Mouse (Mus musculus): Measurements from ENCODE around the gene Psmd12.

Psmd12 gene

GRCm38 (mm10) chr11:107511954-107512353, 32.7 kb downstream of the Psmd12 start:
- DNase-seq: peak; percentile 68 to 87

- peak; percentile 10 to 44 for DNase-seq
Observed at GRCm38 (mm10) chr11:107513047-107513446, 33.8 kb downstream of the Psmd12 start.

- DNase-seq: no peak
Observed at GRCm38 (mm10) chr11:107516387-107516786, 37.1 kb downstream of the Psmd12 start.

- no peak for DNase-seq
Observed at GRCm38 (mm10) chr11:107518645-107519429, 39.6 kb downstream of the Psmd12 start.

- no peak for DNase-seq
Observed at GRCm38 (mm10) chr11:107521153-107521552, 41.9 kb downstream of the Psmd12 start.

- no peak for DNase-seq
Observed at GRCm38 (mm10) chr11:107524966-107525365, 45.7 kb downstream of the Psmd12 start.

GRCm38 (mm10) chr11:107527632-107528031, 48.3 kb downstream of the Psmd12 start:
- DNase-seq: no peak

GRCm38 (mm10) chr11:107529320-107529719, 50.0 kb downstream of the Psmd12 start:
- peak; percentile 60 to 65 for DNase-seq

GRCm38 (mm10) chr11:107531445-107531844, 52.2 kb downstream of the Psmd12 start:
- no peak for DNase-seq

GRCm38 (mm10) chr11:107532271-107532670, 53.0 kb downstream of the Psmd12 start:
- no peak for DNase-seq

GRCm38 (mm10) chr11:107538994-107539393, 59.7 kb downstream of the Psmd12 start:
- no peak for DNase-seq

GRCm38 (mm10) chr11:107540339-107540738, 61.1 kb downstream of the Psmd12 start:
- no peak for DNase-seq

- DNase-seq: peak; percentile 45 to 53
Observed at GRCm38 (mm10) chr11:107545747-107546476, 66.6 kb downstream of the Psmd12 start.

GRCm38 (mm10) chr11:107546667-107547301, 67.5 kb downstream of the Psmd12 start:
- DNase-seq: peak; percentile 38 to 67

GRCm38 (mm10) chr11:107547351-107548203, 68.3 kb downstream of the Psmd12 start, which contains the start of gene Helz:
Helz (plus strand) TSS chr11:107547930.
- DNase-seq: peak; percentile 77 to 86

- DNase-seq: peak in 1 of 2 experiments; percentile 51
Observed at GRCm38 (mm10) chr11:107548204-107548975, 69.1 kb downstream of the Psmd12 start.

Measured in kidney, postnatal 36 days (tissue).